Mouse (Mus musculus) midbrain, embryonic 11.5 days (tissue): Measurements from ENCODE around the gene Dis3. TPM values are rescaled to one million over a fixed set of nuclear protein-coding genes. Genes with fewer than 3 reads are reported as not detected.
A peak's percentile ranks its signal among the peaks of the same experiment; 100 is the strongest.

Source experiments
- ATAC-seq: fragments of 200-750 bp; cut with Nextera tagmentation; 2 replicates; pipeline ENCODE4 v1.8.0; 2017; ENCODE audit warnings: moderate TSS enrichment, moderate library complexity; ENCODE audit not compliant: low FRiP score
- DNase-seq: peaks from one replicate; pipeline ENCODE4 v3.0.0; 2015; ENCODE audit warnings: low spot score; ENCODE audit errors: missing footprints
- H3K27ac ChIP-seq: fragments of 300-500 bp; sonication (generic); 2 replicates; pipeline ENCODE4 v1.5.1; 2014; ENCODE audit warnings: low read depth, low read length
- H3K27me3 ChIP-seq: fragments of 300-500 bp; sonication (generic); 2 replicates; pipeline ENCODE4 v1.6.1; 2014; ENCODE audit warnings: mild to moderate bottlenecking, low read length, moderate library complexity, mixed read lengths; ENCODE audit not compliant: control insufficient read depth, insufficient read depth
- H3K36me3 ChIP-seq: fragments of 300-500 bp; sonication (generic); 2 replicates; pipeline ENCODE4 v1.6.1; 2014; ENCODE audit warnings: mild to moderate bottlenecking, low read length, moderate library complexity, mixed read lengths; ENCODE audit not compliant: control insufficient read depth, insufficient read depth
- H3K4me1 ChIP-seq: fragments of 300-500 bp; sonication (generic); 2 replicates; pipeline ENCODE4 v1.6.1; 2014; ENCODE audit warnings: low read length; ENCODE audit not compliant: control insufficient read depth, insufficient read depth
- H3K4me2 ChIP-seq: fragments of 300-500 bp; sonication (generic); 2 replicates; pipeline ENCODE4 v1.6.1; 2014; ENCODE audit warnings: mild to moderate bottlenecking, moderate library complexity
- H3K4me3 ChIP-seq: fragments of 300-500 bp; sonication (generic); 2 replicates; pipeline ENCODE4 v1.5.1; 2014; ENCODE audit warnings: low read depth, low read length
- H3K9ac ChIP-seq: fragments of 300-500 bp; sonication (generic); 2 replicates; pipeline ENCODE4 v1.6.1; 2014; ENCODE audit warnings: low read length
- H3K9me3 ChIP-seq: fragments of 300-500 bp; sonication (generic); 2 replicates; pipeline ENCODE4 v1.6.1; 2016; ENCODE audit warnings: low read length; ENCODE audit not compliant: control insufficient read depth
- WGBS: fragments of 180-500 bp; shearing (Covaris S2); extraction: QIAGEN DNeasy Blood & Tissue Kit; methylation state at CpG from one replicate; pipeline ENCODE4 v1.1.7; 2014; 5-methylcytosine and 5-hydroxymethylcytosine counted together
- polyA plus RNA-seq: library from polyadenylated mRNA; unstranded; fragments of >200 nt; fragmentation: Nextera tagmentation; extraction: Ambion mirVana; gene quantifications from 2 replicates; pipeline ENCODE4 v1.2.1, GENCODE M21; 2014

The Dis3 gene
- polyA plus RNA-seq, 1 experiment from 2014 or later: 46.0 TPM

- ATAC-seq (no peak), DNase-seq (no peak)
Measured at GRCm38 (mm10) chr14:99126713-99127112, 27.1 kb upstream of the Dis3 start.

GRCm38 (mm10) chr14:99124076-99124475 is 24.5 kb upstream of the Dis3 start:
- DNase-seq (peak; percentile 12), ATAC-seq (no peak)
- H3K36me3 ChIP-seq: no peaks in the 10 kb centered on the region
- WGBS: 96% methylated on average over 4 of the region's 4 CpGs
- H3K4me1 ChIP-seq: no peaks in the 10 kb centered on the region
- no peaks in the 10 kb centered on the region for H3K27me3 ChIP-seq
- no peak overlapping the region for H3K9ac ChIP-seq
- H3K27ac ChIP-seq: no peak overlapping the region
- no peak overlapping the region for H3K4me3 ChIP-seq
- H3K4me2 ChIP-seq: no peak overlapping the region
- no peaks in the 10 kb centered on the region for H3K9me3 ChIP-seq

More at GRCm38 (mm10) chr14:99126713-99127112, 27.1 kb upstream of the Dis3 start:
- Histone ChIP-seq H3K36me3 (no peaks in the 10 kb centered on the region), H3K9ac (no peak overlapping the region), H3K27ac (no peak overlapping the region), H3K4me3 (no peak overlapping the region), H3K4me2 (no peak overlapping the region), H3K27me3 (no peaks in the 10 kb centered on the region), H3K9me3 (no peaks in the 10 kb centered on the region), H3K4me1 (no peaks in the 10 kb centered on the region)
- 92% methylated on average over 4 of the region's 4 CpGs for WGBS

- H3K27ac ChIP-seq: no peak overlapping the region
- 88% methylated on average over 11 of the region's 11 CpGs for WGBS
- no peaks in the 10 kb centered on the region for H3K27me3 ChIP-seq
- no peaks in the 10 kb centered on the region for H3K9me3 ChIP-seq
- no peaks in the 10 kb centered on the region; the same call in 1 of the 2 replicates for H3K36me3 ChIP-seq
- no peak overlapping the region for H3K4me3 ChIP-seq
- H3K4me1 ChIP-seq: no peaks in the 10 kb centered on the region
- H3K9ac ChIP-seq: no peak overlapping the region
- peak; percentile 19 for DNase-seq
- H3K4me2 ChIP-seq: no peak overlapping the region
- ATAC-seq: no peak
Measured at GRCm38 (mm10) chr14:99121584-99122339, 22.2 kb upstream of the Dis3 start.

- H3K4me1 ChIP-seq: no peaks in the 10 kb centered on the region
- H3K36me3 ChIP-seq: no peaks in the 10 kb centered on the region; the same call in 1 of the 2 replicates
- no peaks in the 10 kb centered on the region for H3K27me3 ChIP-seq
- H3K4me3 ChIP-seq: no peak overlapping the region
- H3K9ac ChIP-seq: no peak overlapping the region
- H3K4me2 ChIP-seq: no peak overlapping the region
- DNase-seq (peak; percentile 2), ATAC-seq (no peak)
- H3K9me3 ChIP-seq: no peaks in the 10 kb centered on the region
- no peak overlapping the region for H3K27ac ChIP-seq
- WGBS: 86% methylated on average over 4 of the region's 4 CpGs
Measured at GRCm38 (mm10) chr14:99117576-99117975, 18.0 kb upstream of the Dis3 start.

GRCm38 (mm10) chr14:99108762-99109161 is 9.2 kb upstream of the Dis3 start:
- H3K4me2 ChIP-seq: no peak overlapping the region
- H3K9ac ChIP-seq: no peak overlapping the region
- 88% methylated on average over 6 of the region's 6 CpGs for WGBS
- H3K27ac ChIP-seq: no peak overlapping the region
- H3K27me3 ChIP-seq: no peaks in the 10 kb centered on the region
- peak; percentile 41 for DNase-seq
- H3K9me3 ChIP-seq: no peaks in the 10 kb centered on the region
- H3K4me3 ChIP-seq: no peak overlapping the region
- no peak for ATAC-seq
- no peaks in the 10 kb centered on the region for H3K4me1 ChIP-seq
- H3K36me3 ChIP-seq: peaks cover 6% of the 10 kb centered on the region; the same call in 1 of the 2 replicates

GRCm38 (mm10) chr14:99107631-99108187 is 8.1 kb upstream of the Dis3 start:
- H3K9me3 ChIP-seq: no peaks in the 10 kb centered on the region
- H3K9ac ChIP-seq: no peak overlapping the region
- DNase-seq (no peak), ATAC-seq (no peak)
- H3K4me2 ChIP-seq: no peak overlapping the region
- H3K4me3 ChIP-seq: no peak overlapping the region
- H3K36me3 ChIP-seq: peaks cover 6% of the 10 kb centered on the region; the same call in 1 of the 2 replicates
- H3K27me3 ChIP-seq: no peaks in the 10 kb centered on the region
- no peak overlapping the region for H3K27ac ChIP-seq
- H3K4me1 ChIP-seq: no peaks in the 10 kb centered on the region
- WGBS: 72% methylated on average over 2 of the region's 2 CpGs

- no peak overlapping the region for H3K9ac ChIP-seq
- WGBS: 93% methylated on average over 2 of the region's 2 CpGs
- H3K9me3 ChIP-seq: no peaks in the 10 kb centered on the region
- no peak overlapping the region for H3K27ac ChIP-seq
- H3K4me2 ChIP-seq: no peak overlapping the region
- H3K4me3 ChIP-seq: no peak overlapping the region
- peaks cover 6% of the 10 kb centered on the region; the same call in 1 of the 2 replicates for H3K36me3 ChIP-seq
- DNase-seq: no peak
- H3K27me3 ChIP-seq: no peaks in the 10 kb centered on the region
- ATAC-seq: no peak
- no peaks in the 10 kb centered on the region for H3K4me1 ChIP-seq
Measured at GRCm38 (mm10) chr14:99106671-99107070, 7.1 kb upstream of the Dis3 start.

GRCm38 (mm10) chr14:99104542-99105123 is 5.1 kb upstream of the Dis3 start:
- H3K4me3 ChIP-seq: no peak overlapping the region
- no peaks in the 10 kb centered on the region for H3K4me1 ChIP-seq
- H3K27ac ChIP-seq: no peak overlapping the region
- H3K27me3 ChIP-seq: no peaks in the 10 kb centered on the region
- no peaks in the 10 kb centered on the region for H3K9me3 ChIP-seq
- H3K36me3 ChIP-seq: peaks cover 6% of the 10 kb centered on the region; the same call in 1 of the 2 replicates
- DNase-seq: no peak
- H3K9ac ChIP-seq: no peak overlapping the region
- ATAC-seq: no peak
- WGBS: 92% methylated on average over 6 of the region's 6 CpGs
- H3K4me2 ChIP-seq: no peak overlapping the region

GRCm38 (mm10) chr14:99103050-99103449 is 3.5 kb upstream of the Dis3 start:
- ATAC-seq: no peak
- Histone ChIP-seq H3K4me3 (no peak overlapping the region), H3K27me3 (no peaks in the 10 kb centered on the region), H3K4me2 (no peak overlapping the region), H3K9me3 (no peaks in the 10 kb centered on the region), H3K4me1 (peaks cover 7% of the 10 kb centered on the region), H3K9ac (no peak overlapping the region), H3K36me3 (no peaks in the 10 kb centered on the region), H3K27ac (no peak overlapping the region)
- DNase-seq: no peak
- WGBS: 90% methylated on average over 4 of the region's 4 CpGs
